Mouse (Mus musculus) urinary bladder, postnatal 36 days (tissue): ENCODE results near the gene 3100002H09Rik.

Experiments used
- DNase-seq, 2 experiments: peaks; one replicate each; pipeline ENCODE4 v3.0.0; 2022; ENCODE audit warnings: low spot score in 2 of 2, mixed read lengths in 1 of 2

Gene 3100002H09Rik

GRCm38 (mm10) chr4:124615406-124615960, 4.9 kb upstream of the 3100002H09Rik start:
- DNase-seq: no peak

GRCm38 (mm10) chr4:124614189-124614588, 3.6 kb upstream of the 3100002H09Rik start:
- DNase-seq: no peak

DNA sequence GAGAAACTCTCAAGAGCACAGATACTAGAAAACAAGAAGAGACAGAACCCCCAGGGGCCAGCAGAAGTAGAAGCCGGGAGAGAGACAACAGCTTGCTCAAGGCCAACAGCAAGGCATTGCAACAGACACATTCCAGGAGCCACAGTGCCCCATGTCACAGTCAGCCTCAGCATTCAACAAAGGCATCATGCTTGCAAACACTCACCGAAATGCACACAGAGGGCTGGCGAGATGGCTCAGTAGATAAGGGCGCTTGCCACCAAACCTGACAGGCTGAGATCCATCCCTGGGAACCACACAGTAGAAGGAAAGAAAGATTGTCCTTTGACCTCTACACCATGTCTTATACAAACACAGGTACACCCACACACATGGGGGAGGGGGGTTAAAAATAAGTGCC, 1.2 kb upstream of the 3100002H09Rik start:
- peak; percentile 18 to 32 for DNase-seq

DNA sequence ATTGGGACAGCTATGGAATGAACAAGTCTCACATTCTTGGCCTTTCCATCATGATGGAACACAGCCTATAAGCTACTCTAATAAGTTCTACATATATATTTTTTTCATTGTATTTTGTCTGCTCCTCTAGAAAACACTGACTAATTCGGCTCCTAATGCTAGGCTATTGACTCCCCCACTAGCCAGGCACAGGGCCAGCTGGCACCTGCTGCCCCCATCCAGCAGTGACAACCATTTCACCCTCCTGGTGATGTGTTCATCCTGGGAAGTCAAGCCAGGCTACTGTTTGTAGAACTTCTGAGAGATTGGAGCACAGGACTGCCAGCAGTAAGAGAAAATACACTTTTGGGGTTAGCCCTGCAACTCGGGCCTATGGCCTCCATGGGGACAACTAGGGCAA, 537 bp downstream of the 3100002H09Rik start:
- no peak for DNase-seq

GRCm38 (mm10) chr4:124607166-124607565, 3.4 kb downstream of the 3100002H09Rik start:
- no peak for DNase-seq

DNA sequence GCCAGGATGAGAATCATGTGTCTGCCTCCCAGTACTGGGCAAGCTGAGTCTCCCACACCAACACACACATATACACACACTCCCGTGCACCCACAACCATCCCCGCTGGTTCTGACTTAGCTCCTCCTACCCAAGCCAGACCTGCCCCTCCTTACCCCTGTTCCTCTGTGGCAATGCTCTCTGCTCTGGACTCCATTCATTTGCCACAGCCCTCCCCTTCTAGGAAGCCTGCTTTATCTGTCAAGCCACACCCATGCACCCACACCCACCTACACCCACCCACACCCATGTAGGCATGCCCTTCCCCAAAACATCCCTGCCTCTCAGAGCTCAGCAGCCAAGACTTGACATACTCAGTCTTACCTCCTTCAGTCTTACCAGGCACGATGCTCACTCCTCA, 4.4 kb downstream of the 3100002H09Rik start:
- no peak for DNase-seq

GRCm38 (mm10) chr4:124605255-124605654, 5.3 kb downstream of the 3100002H09Rik start:
- no peak for DNase-seq

DNA sequence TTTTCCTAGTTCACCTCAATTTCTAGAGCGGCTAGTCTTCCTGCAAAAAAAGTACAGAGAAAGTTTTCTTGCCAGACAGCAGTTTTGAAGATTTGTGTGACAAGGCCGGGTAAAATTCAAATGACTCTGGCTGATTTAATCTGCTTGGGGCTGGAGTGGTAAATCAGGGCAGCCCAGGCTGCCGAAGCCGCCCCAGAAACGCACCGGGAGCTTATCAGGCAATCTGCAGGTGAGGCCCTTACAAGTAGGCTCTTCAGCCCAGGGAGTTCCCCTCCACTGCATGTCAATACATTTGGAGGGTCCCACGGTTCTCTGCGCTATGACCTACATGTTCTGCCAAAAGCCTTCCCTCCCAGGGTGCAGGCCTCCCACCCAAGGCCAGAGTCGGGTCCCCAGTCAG, 6.9 kb downstream of the 3100002H09Rik start:
- no peak for DNase-seq

DNA sequence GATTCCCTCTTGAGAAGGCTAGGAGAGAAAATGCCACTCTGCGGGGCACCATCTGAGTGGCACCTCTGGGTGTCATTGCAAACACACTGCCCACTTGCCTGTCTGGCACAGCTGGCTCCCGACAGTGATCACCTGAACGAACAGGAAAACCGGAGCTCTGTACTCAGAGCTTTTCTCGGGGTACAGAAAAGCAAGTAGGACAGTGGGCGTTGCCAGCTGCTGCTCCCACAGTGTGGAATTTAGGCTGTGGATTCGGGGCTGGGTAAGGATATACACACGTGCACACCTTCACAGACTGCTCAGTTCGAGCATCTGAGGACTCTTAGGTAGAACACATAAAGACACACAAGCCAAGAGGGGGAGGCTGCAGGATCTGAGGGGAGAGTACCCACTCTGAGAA, 14.7 kb downstream of the 3100002H09Rik start:
- no peak for DNase-seq

GRCm38 (mm10) chr4:124594933-124595332, 15.7 kb downstream of the 3100002H09Rik start:
- peak in 1 of 2 experiments; percentile 24 for DNase-seq

DNA sequence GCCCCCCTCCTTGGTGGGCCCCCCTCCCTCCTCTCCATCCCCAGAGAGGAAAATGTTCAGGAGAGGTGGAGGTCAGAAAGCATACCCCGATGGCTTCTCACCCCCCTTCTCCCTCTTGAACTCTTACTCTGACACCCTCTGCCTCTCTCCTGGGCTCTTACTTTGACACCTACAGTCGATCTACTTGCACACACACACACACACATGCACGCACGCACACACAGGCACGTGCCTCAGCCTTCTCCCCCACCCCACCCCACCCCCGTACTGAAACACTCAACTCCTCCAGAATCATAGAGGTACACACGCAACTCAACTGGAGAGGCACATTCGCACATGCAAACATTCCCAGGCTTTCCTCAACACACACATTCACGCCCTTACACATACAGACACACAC, 16.9 kb downstream of the 3100002H09Rik start:
- DNase-seq: no peak

- no peak for DNase-seq
Measured at GRCm38 (mm10) chr4:124593210-124593609, 17.4 kb downstream of the 3100002H09Rik start.

GRCm38 (mm10) chr4:124592241-124592640, 18.4 kb downstream of the 3100002H09Rik start:
- DNase-seq: no peak

DNA sequence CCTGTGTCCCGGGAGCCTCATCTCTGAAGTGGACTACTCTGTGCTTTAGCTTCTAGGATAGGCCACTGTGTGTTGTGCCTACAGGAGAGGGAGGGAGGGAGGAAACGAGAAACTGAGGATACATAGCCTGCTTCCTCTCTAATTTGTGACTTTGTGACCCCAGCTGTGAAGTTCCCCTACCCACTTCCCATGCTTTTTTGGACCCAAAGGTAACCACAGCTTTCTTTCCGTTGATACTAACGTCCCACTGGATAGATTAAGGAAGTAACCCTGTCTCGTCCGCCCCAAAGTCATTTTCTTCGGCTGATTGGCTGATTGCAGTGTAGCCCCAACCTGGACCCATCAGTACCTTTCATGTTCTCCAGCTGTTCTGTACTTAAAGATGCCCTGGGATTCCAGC, 29.9 kb downstream of the 3100002H09Rik start:
- no peak for DNase-seq

GRCm38 (mm10) chr4:124575955-124576445, 34.6 kb downstream of the 3100002H09Rik start:
- no peak for DNase-seq

GRCm38 (mm10) chr4:124575269-124575954, 35.2 kb downstream of the 3100002H09Rik start:
- peak in 1 of 2 experiments; percentile 3 for DNase-seq

DNA sequence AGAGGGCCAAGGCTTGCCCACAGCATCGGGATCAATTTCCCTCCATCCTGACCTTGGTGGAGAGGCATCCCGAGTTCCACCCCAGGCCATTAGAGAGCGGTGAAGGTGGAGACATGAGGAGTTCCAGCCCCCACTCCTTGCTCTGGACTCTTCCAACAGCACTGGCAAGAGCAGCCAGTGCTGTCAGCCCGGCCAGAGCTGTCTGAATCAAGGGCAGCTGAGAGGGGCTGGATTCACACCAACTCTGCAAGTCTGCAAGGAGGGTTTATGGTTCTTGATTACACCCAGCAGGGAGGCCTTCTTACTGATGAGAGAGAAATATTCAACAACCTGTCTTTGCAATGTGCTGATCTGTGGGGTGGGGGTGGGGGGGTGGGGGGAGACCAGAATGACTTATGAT, 37.0 kb downstream of the 3100002H09Rik start:
- no peak for DNase-seq

DNA sequence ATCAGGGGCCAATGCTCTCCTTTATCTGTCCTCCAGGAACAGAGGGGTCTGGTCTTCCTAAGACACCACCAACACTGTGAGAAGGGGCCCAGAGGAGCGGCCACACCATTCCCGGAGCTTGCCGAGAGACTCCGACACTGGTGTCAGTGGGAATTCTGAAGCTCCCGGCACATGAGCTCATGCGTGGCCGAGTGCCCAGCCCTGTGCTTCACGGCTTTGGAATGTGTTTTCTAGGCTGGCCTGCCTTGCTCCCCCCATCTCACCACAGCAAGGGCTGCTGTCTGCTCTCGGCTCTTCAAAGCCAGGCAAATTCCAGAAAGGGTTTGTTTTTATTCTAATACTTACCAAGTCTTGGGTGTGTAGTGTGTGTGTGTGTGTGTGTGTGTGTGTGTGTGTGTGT, 39.6 kb downstream of the 3100002H09Rik start:
- DNase-seq: peak; percentile 43 to 72

DNA sequence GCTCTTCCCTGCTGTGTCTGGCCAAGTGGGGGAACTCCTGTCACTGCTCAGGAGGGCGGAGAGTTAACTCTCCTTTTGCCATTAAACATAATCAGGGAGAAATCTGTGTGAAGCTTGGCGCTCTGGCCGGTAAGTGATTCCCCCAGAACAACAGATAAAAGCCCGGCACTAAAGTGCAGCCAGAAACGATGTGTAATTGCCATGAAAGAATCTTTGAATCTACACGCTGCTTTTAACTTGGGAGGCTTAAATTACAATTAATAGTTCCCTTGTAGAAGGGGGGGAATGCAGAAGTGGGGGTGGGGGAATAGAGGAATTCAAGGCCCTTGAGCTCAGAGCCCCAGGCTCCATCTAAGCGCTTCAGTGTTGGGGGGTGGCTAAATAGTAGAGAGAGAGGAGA, 40.9 kb downstream of the 3100002H09Rik start:
- no peak for DNase-seq

DNA sequence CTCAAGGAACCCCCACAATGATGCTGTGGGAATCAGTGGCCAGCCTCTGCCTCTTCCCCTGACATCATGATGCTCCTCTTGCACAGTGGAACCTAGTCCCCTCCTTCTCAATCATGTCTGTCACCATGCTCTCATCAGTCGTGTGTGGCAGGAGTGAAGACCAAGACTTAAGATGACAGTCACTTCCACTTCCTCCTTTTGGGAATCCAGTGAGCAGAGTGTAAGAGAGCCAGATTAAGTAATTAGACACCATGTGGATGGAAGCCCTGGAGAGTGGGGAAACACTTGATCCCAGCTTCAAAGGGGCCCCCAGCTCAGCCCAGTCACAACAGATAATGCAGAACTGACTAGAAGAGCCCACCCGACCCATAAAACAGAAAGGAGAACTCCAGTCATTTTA, 47.2 kb downstream of the 3100002H09Rik start:
- no peak for DNase-seq

DNA sequence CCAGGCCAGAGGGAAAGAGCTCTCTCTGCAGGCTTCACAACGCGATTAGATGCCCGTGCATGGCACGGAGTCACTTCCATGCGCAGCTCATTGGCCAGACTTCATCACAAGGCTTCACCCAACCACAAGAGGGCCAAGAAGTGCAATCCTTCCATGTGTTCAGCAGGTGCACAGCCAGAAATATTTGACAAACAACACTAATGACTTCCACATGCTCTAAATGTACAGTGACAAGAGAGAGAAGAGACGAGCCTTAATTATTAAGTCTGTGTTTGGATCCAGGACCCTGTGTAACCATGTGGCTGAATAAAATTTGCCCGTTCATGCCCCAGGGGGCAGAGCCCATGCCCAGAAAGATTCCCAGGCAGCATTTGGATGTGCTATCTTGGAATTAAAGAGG, 47.9 kb downstream of the 3100002H09Rik start:
- DNase-seq: no peak
